8 mouse cellular contexts compared by ENCODE assay signal in genomic region chr10:13963908-13964500, GRCm38 (mm10). TPM values are rescaled to one million over a fixed set of nuclear protein-coding genes. Genes with fewer than 3 reads are reported as not detected.
DNase-seq lines count a peak whose midpoint lies in the region; ATAC-seq and TF ChIP-seq lines count a peak whose summit lies in the region.

No protein-coding gene starts in this region.

- peak overlapping the region; percentile 100 for H3K27ac ChIP-seq in heart, embryonic 15.5 days
- no peak overlapping the region for H3K27ac ChIP-seq in ES-E14 (ENCODE audit: insufficient read depth, low read depth, low read length, poor library complexity, severe bottlenecking)
- no peak overlapping the region for H3K27ac ChIP-seq in forebrain, embryonic 16.5 days (ENCODE audit: low read length)
- H3K27ac ChIP-seq in midbrain, embryonic 10.5 days (replicated peaks), result peak overlapping the region; percentile 94

- peaks cover 8% of the 10 kb centered on the region for H3K4me1 ChIP-seq in heart, embryonic 15.5 days (replicated peaks)
- H3K4me1 ChIP-seq in ES-E14 (ENCODE audit: control insufficient read depth in 2 of 2, insufficient read depth in 2 of 2, low read length in 2 of 2, poor library complexity in 1 of 2), result no peaks in the 10 kb centered on the region
- H3K4me1 ChIP-seq in forebrain, embryonic 16.5 days (replicated peaks; ENCODE audit: control insufficient read depth, insufficient read depth, low read length), result peaks cover 3% of the 10 kb centered on the region; the same call in 1 of the 2 replicates
- peaks cover 25% of the 10 kb centered on the region for H3K4me1 ChIP-seq in midbrain, embryonic 10.5 days

- no peaks in the 10 kb centered on the region for H3K9me3 ChIP-seq in heart, embryonic 15.5 days (replicated peaks)
- no peaks in the 10 kb centered on the region for H3K9me3 ChIP-seq in ES-E14 (ENCODE audit: control insufficient read depth, insufficient read depth, low read depth, low read length)
- no peaks in the 10 kb centered on the region for H3K9me3 ChIP-seq in forebrain, embryonic 16.5 days (ENCODE audit: control insufficient read depth, low read length)
- no peaks in the 10 kb centered on the region for H3K9me3 ChIP-seq in midbrain, embryonic 10.5 days (replicated peaks)

- peak overlapping the region; percentile 78 for H3K4me3 ChIP-seq in heart, embryonic 15.5 days
- peak overlapping the region; percentile 72 to 77 for H3K4me3 ChIP-seq in ES-E14 (ENCODE audit: insufficient read depth in 1 of 2, low read depth in 1 of 2, low read length in 2 of 2, poor library complexity in 1 of 2, severe bottlenecking in 1 of 2)
- peak overlapping the region; percentile 71 for H3K4me3 ChIP-seq in forebrain, embryonic 16.5 days (replicated peaks; ENCODE audit: low read length)
- peak overlapping the region; percentile 81 for H3K4me3 ChIP-seq in midbrain, embryonic 10.5 days

- in situ Hi-C loops in ES-E14 (cut with MboI; ENCODE audit: low sequenced_read_pairs in 2 of 2, unreplicated experiment in 2 of 2), result no loop called here

- no peak for DNase-seq in heart, adult 11 months
- no peak for DNase-seq in ES-E14 (ENCODE audit: low read depth, low spot score)
- DNase-seq in midbrain, embryonic 10.5 days (ENCODE audit: low spot score), result no peak
- DNase-seq in adrenal gland, postnatal 4 days (ENCODE audit: low spot score in 2 of 2), result no peak
- DNase-seq in layer of hippocampus, postnatal 25 days (ENCODE audit: extremely low spot score in 1 of 2, low spot score in 1 of 2), result no peak
- DNase-seq in cerebellum, adult 9-11 months, result no peak

- no peaks in the 10 kb centered on the region for H3K27me3 ChIP-seq in heart, embryonic 15.5 days
- H3K27me3 ChIP-seq in forebrain, embryonic 16.5 days (replicated peaks; ENCODE audit: control insufficient read depth, insufficient read depth, low read length), result no peaks in the 10 kb centered on the region
- peaks cover 29% of the 10 kb centered on the region for H3K27me3 ChIP-seq in midbrain, embryonic 10.5 days (ENCODE audit: low read depth, poor library complexity, severe bottlenecking)

- peak overlapping the region; percentile 84 for H3K4me2 ChIP-seq in heart, embryonic 15.5 days
- H3K4me2 ChIP-seq in forebrain, embryonic 16.5 days (ENCODE audit: low read length), result peak overlapping the region; percentile 86

- peak overlapping the region; percentile 90 for H3K9ac ChIP-seq in heart, embryonic 15.5 days
- no peak overlapping the region for H3K9ac ChIP-seq in ES-E14 (ENCODE audit: insufficient read depth, low read depth, low read length, poor library complexity, severe bottlenecking)
- peak overlapping the region; percentile 86 for H3K9ac ChIP-seq in forebrain, embryonic 16.5 days (replicated peaks; ENCODE audit: low read depth, low read length)

- no peak for ATAC-seq in heart, embryonic 15.5 days (replicated peaks; ENCODE audit: insufficient number of reproducible peaks, insufficient read depth, low FRiP score, low read depth)
- ATAC-seq in forebrain, embryonic 16.5 days, result no peak

- WGBS in heart, embryonic 15.5 days, result 19% methylated on average over 8 of the region's 8 CpGs
- whole genome bisulfite sequencing in forebrain, embryonic 16.5 days, result 9% methylated on average over 8 of the region's 8 CpGs
- 5% methylated on average over 8 of the region's 8 CpGs for WGBS in midbrain, embryonic 10.5 days

- no peaks in the 10 kb centered on the region for H3K36me3 ChIP-seq in heart, embryonic 15.5 days
- no peaks in the 10 kb centered on the region for H3K36me3 ChIP-seq in ES-E14 (ENCODE audit: control insufficient read depth, insufficient read depth, low read length, poor library complexity, severe bottlenecking)
- no peaks in the 10 kb centered on the region for H3K36me3 ChIP-seq in forebrain, embryonic 16.5 days (ENCODE audit: control insufficient read depth, insufficient read depth)
- H3K36me3 ChIP-seq in midbrain, embryonic 10.5 days, result no peaks in the 10 kb centered on the region

TF ChIP-seq in ES-E14, 5 proteins besides CTCF, POLR2A, EP300 and RAD21:
- no peak for TF ChIP-seq ZC3H11A (IDR thresholded peaks at IDR 0.05; ENCODE audit: borderline replicate concordance, low read depth, low read length)
- no peak for TF ChIP-seq ZNF384 (IDR thresholded peaks at IDR 0.05; ENCODE audit: low read depth, low read length)
- no peak for TF ChIP-seq HCFC1 (IDR thresholded peaks at IDR 0.05; ENCODE audit: borderline replicate concordance, insufficient read depth, low read length)
- TF ChIP-seq MAFK (IDR thresholded peaks at IDR 0.05; ENCODE audit: insufficient read depth, low read depth, low read length), result no peak
- TF ChIP-seq CHD2 (IDR thresholded peaks at IDR 0.05; ENCODE audit: low read depth, low read length), result no peak

RNA-seq across cellular contexts. Expression of gene Hivep2, which starts 1.9 kb away (rescaled TPM):
- polyA plus RNA-seq in heart, embryonic 15.5 days (2015; fragmentation: Nextera tagmentation; extraction: Ambion mirVana), result 4.8 and 5.4 TPM in 2 replicates
- total RNA-seq in ES-E14 (2012; rRNA removed), result 1.2 and 2.3 TPM in 2 replicates
- polyA plus RNA-seq in forebrain, embryonic 16.5 days (2015; fragmentation: Nextera tagmentation; extraction: Ambion mirVana), result 31.0 and 36.3 TPM in 2 replicates
- 1.2 and 2.0 TPM in 2 replicates for polyA plus RNA-seq in midbrain, embryonic 10.5 days (2016; fragmentation: Nextera tagmentation; extraction: Ambion mirVana)
- total RNA-seq in adrenal gland, postnatal 4 days (2021), result 10 to 100 TPM; 23.3 to 26.6 TPM
- total RNA-seq in layer of hippocampus, postnatal 25 days (2021), result 100 to 1,000 TPM; 202 to 236 TPM

Comparison
In these comparisons a context has a peak if more than half of its experiments do, and no peak if none do; other contexts are left out.
1. H3K27ac ChIP-seq: peak in heart, embryonic 15.5 days (single experiment) and midbrain, embryonic 10.5 days (single experiment); none in ES-E14 (single experiment) and forebrain, embryonic 16.5 days (single experiment).
2. RNA of gene Hivep2, which starts 1.9 kb away (total RNA-seq): 202 to 236 TPM in layer of hippocampus, postnatal 25 days; 23.3 to 26.6 TPM in adrenal gland, postnatal 4 days and 1.2 to 2.3 TPM in ES-E14; every median in the first group is over 4 times any median in the second.
3. Peak in every context shown above with its lines, with median percentiles within 50 percentile points of each other: H3K4me3 ChIP-seq.